Mouse (Mus musculus) neural tube, embryonic 14.5 days (tissue): ENCODE results near the gene Zbtb2. TPM values are rescaled to one million over a fixed set of nuclear protein-coding genes. Genes with fewer than 3 reads are reported as not detected.
A peak's percentile ranks its signal among the peaks of the same experiment; 100 is the strongest.

Experiments
- ATAC-seq: fragments of 200-750 bp; cut with Nextera tagmentation; 2 replicates; pipeline ENCODE4 v1.8.0; 2017; ENCODE audit warnings: low read depth, mild to moderate bottlenecking, moderate TSS enrichment, moderate library complexity
- H3K27ac ChIP-seq: fragments of 300-500 bp; sonication (generic); 2 replicates; pipeline ENCODE4 v1.5.1; 2014; ENCODE audit warnings: low read depth, mild to moderate bottlenecking, control low read depth, low read length, moderate library complexity, mixed read lengths
- H3K27me3 ChIP-seq: fragments of 300-500 bp; sonication (generic); 2 replicates; pipeline ENCODE4 v1.6.1; 2014; ENCODE audit warnings: low read length; ENCODE audit not compliant: control insufficient read depth, insufficient read depth
- H3K36me3 ChIP-seq: fragments of 300-500 bp; sonication (generic); 2 replicates; pipeline ENCODE4 v1.6.1; 2014; ENCODE audit warnings: low read length, mixed read lengths; ENCODE audit not compliant: control insufficient read depth, insufficient read depth
- H3K4me1 ChIP-seq: fragments of 300-500 bp; sonication (generic); 2 replicates; pipeline ENCODE4 v1.6.1; 2014; ENCODE audit warnings: low read length; ENCODE audit not compliant: control insufficient read depth, insufficient read depth
- H3K4me2 ChIP-seq: fragments of 300-500 bp; sonication (generic); 2 replicates; pipeline ENCODE4 v1.6.1; 2014; ENCODE audit warnings: mild to moderate bottlenecking, low read depth, low read length, control low read depth
- H3K4me3 ChIP-seq: fragments of 300-500 bp; sonication (generic); 2 replicates; pipeline ENCODE4 v1.5.1; 2014; ENCODE audit warnings: low read depth, low read length, control low read depth, mixed read lengths
- H3K9ac ChIP-seq: fragments of 300-500 bp; sonication (generic); replicated peaks from 2 replicates; pipeline ENCODE4 v1.6.1; 2014; ENCODE audit warnings: low read depth, mild to moderate bottlenecking, control low read depth, low read length, mixed read lengths
- H3K9me3 ChIP-seq: fragments of 300-500 bp; sonication (generic); 2 replicates; pipeline ENCODE4 v1.6.1; 2016; ENCODE audit warnings: low read length; ENCODE audit not compliant: control insufficient read depth
- WGBS: fragments of 180-500 bp; shearing (Covaris S2); extraction: QIAGEN DNeasy Blood & Tissue Kit; methylation state at CpG from one replicate; pipeline ENCODE4 v1.1.7; 2014; 5-methylcytosine and 5-hydroxymethylcytosine counted together
- polyA plus RNA-seq: library from polyadenylated mRNA; unstranded; fragments of >200 nt; fragmentation: Nextera tagmentation; extraction: Ambion mirVana; gene quantifications from 2 replicates; pipeline ENCODE4 v1.2.1, GENCODE M21; 2014

Gene Zbtb2
- polyA plus RNA-seq, 1 experiment from 2014 or later, result 12.9 TPM

- H3K9me3 ChIP-seq, result no peaks in the 10 kb centered on the region
- no peaks in the 10 kb centered on the region for H3K4me1 ChIP-seq
- no peaks in the 10 kb centered on the region for H3K27me3 ChIP-seq
- peaks cover 16% of the 10 kb centered on the region; the same call in 1 of the 2 replicates for H3K36me3 ChIP-seq
- H3K4me2 ChIP-seq, result no peak overlapping the region
- 73% methylated on average over 8 of the region's 8 CpGs for WGBS
- no peak overlapping the region for H3K4me3 ChIP-seq
- H3K9ac ChIP-seq, result no peak overlapping the region
- no peak overlapping the region for H3K27ac ChIP-seq
- no peak for ATAC-seq
Measured at GRCm38 (mm10) chr10:4425245-4425644, 37.3 kb upstream of the Zbtb2 start.

DNA sequence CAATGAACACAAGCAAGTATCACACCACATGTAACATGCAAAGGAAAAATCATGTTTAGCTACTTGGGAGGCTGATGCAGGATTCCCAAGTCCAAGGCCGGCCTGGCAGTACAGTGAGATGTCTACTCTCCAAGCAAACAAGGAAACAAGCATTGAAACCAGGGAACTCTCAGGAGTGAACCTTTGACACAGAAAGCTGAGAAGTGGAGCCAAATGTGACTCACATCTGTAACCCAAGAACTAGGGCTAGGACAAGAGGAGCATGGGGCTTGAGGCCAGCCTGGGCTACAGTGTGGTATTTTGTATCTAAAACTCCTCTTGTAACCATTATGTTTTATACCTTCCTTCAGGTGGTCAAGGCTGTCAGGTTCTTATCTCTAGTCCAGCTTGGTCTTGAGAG is 19.3 kb upstream of the Zbtb2 start:
- Histone ChIP-seq H3K4me3 (no peak overlapping the region), H3K27ac (no peak overlapping the region), H3K9me3 (no peaks in the 10 kb centered on the region), H3K36me3 (peaks cover 20% of the 10 kb centered on the region), H3K9ac (no peak overlapping the region), H3K4me1 (no peaks in the 10 kb centered on the region; the same call in 1 of the 2 replicates), H3K4me2 (no peak overlapping the region), H3K27me3 (no peaks in the 10 kb centered on the region)
- 94% methylated on average over 1 of the region's 1 CpGs for WGBS
- no peak for ATAC-seq

DNA sequence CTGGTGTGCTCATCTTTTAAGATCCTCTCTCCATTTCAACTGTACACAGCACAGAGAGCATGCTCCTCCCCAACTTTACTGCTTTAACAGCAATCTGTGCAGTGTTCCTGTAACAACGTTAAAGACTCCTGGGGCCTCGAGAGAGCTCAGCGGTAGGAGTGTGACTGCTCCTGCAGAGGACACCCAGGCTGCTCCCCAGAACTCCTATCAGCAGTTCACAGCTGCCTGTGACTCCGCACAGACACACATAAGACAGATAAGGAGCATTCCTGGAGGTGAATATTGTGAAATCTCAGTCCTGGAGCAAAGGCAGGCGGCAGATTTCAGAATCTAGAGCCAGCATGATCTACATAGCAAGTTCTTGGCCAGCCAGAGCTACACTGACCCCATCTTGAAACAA is 17.6 kb upstream of the Zbtb2 start:
- H3K4me3 ChIP-seq, result no peak overlapping the region
- H3K9ac ChIP-seq, result no peak overlapping the region
- no peak overlapping the region for H3K27ac ChIP-seq
- H3K36me3 ChIP-seq, result peaks cover 17% of the 10 kb centered on the region
- no peaks in the 10 kb centered on the region for H3K9me3 ChIP-seq
- no peaks in the 10 kb centered on the region; the same call in 1 of the 2 replicates for H3K4me1 ChIP-seq
- peak; percentile 5; the same call in 1 of the 2 replicates for ATAC-seq
- H3K27me3 ChIP-seq, result no peaks in the 10 kb centered on the region
- H3K4me2 ChIP-seq, result no peak overlapping the region
- 78% methylated on average over 5 of the region's 5 CpGs for WGBS

- peak; percentile 57 for ATAC-seq
- H3K36me3 ChIP-seq, result peaks cover 17% of the 10 kb centered on the region
Measured at GRCm38 (mm10) chr10:4404895-4405491, 17.1 kb upstream of the Zbtb2 start.

DNA sequence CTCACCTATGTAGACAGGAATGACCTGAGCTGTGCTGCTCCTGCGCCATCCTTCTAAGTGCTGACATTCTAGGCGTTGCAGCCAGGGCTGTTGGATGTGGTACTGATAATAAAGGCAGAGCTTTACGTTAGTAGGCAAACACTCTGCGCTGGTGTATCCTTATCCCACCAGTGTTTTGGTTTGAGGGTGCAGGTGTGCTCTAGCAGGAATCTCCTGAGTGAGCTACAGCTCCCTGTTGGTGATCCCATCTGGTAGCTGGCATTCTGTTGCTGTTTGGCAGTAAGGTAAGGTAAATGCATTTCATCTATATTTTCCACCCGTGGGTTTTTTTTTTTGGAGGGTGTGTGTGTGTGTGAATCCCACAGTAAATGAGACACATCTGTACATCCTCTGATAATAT is 10.2 kb upstream of the Zbtb2 start:
- no peak overlapping the region for H3K9ac ChIP-seq
- WGBS, result 84% methylated on average over 5 of the region's 5 CpGs
- H3K27ac ChIP-seq, result no peak overlapping the region
- peaks cover 8% of the 10 kb centered on the region; the same call in 1 of the 2 replicates for H3K36me3 ChIP-seq
- H3K9me3 ChIP-seq, result no peaks in the 10 kb centered on the region
- no peak overlapping the region for H3K4me3 ChIP-seq
- H3K4me1 ChIP-seq, result no peaks in the 10 kb centered on the region; the same call in 1 of the 2 replicates
- H3K27me3 ChIP-seq, result no peaks in the 10 kb centered on the region
- H3K4me2 ChIP-seq, result no peak overlapping the region
- ATAC-seq, result no peak; the same call in 1 of the 2 replicates

More at GRCm38 (mm10) chr10:4404895-4405491, 17.1 kb upstream of the Zbtb2 start:
- no peaks in the 10 kb centered on the region for H3K9me3 ChIP-seq
- WGBS, result 60% methylated on average over 5 of the region's 5 CpGs
- H3K4me1 ChIP-seq, result no peaks in the 10 kb centered on the region; the same call in 1 of the 2 replicates
- no peaks in the 10 kb centered on the region for H3K27me3 ChIP-seq
- H3K4me2 ChIP-seq, result no peak overlapping the region
- no peak overlapping the region for H3K4me3 ChIP-seq
- H3K27ac ChIP-seq, result no peak overlapping the region
- no peak overlapping the region for H3K9ac ChIP-seq

DNA sequence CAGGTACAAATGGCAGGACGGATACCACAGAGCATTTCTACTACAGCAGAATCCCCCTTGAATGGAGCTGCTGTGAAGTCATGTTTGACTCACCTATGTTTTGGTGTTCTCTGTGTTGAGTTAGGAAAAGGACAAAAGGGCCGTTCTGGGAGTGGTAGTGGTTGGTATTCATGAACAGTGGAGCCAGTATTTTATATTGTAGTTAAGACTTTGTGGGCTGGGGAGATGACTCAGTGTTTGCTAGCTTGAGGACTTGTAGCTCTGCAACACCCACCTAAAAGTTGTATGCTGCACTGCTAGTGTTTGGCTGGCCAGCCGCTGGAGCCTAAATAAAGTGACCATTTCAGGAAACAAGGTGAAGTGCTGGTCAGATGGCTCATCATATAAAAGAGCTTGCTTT is 7.4 kb upstream of the Zbtb2 start:
- no peaks in the 10 kb centered on the region for H3K9me3 ChIP-seq
- 98% methylated on average over 3 of the region's 3 CpGs for WGBS

GRCm38 (mm10) chr10:4391851-4392250 is 3.9 kb upstream of the Zbtb2 start:
- H3K36me3 ChIP-seq, result no peaks in the 10 kb centered on the region
- ATAC-seq, result no peak
- peaks cover 34% of the 10 kb centered on the region for H3K4me1 ChIP-seq
- H3K27ac ChIP-seq, result no peak overlapping the region
- no peaks in the 10 kb centered on the region for H3K27me3 ChIP-seq
- H3K4me2 ChIP-seq, result no peak overlapping the region
- H3K9ac ChIP-seq, result no peak overlapping the region
- WGBS, result 62% methylated on average over 6 of the region's 6 CpGs
- H3K4me3 ChIP-seq, result no peak overlapping the region
- no peaks in the 10 kb centered on the region for H3K9me3 ChIP-seq

More for the DNA sequence above, 7.4 kb upstream of the Zbtb2 start:
- no peaks in the 10 kb centered on the region for H3K27me3 ChIP-seq
- no peak overlapping the region for H3K9ac ChIP-seq
- H3K4me1 ChIP-seq, result peaks cover 16% of the 10 kb centered on the region
- H3K36me3 ChIP-seq, result no peaks in the 10 kb centered on the region
- H3K4me2 ChIP-seq, result no peak overlapping the region
- ATAC-seq, result no peak
- no peak overlapping the region for H3K27ac ChIP-seq
- no peak overlapping the region for H3K4me3 ChIP-seq

DNA sequence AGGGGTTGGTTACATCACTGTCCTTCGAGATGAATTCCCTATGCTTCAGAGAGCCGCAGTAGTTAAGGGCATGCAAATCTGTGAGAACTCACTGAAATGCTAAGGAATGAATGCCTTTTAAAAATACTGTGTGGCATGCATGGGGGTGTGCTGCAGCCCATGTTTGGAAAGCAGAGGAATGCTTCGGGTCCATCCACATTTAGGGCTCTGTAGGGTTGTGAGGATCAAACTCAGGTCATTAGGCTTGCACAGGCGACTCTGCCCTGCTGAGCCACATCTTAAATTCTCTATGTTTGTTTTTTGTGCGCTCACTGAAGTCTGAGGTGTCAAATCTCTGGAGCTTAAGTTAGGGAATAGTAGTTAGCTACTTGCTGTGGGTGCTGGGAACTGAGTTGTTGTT is 3.2 kb upstream of the Zbtb2 start:
- H3K9ac ChIP-seq, result no peak overlapping the region
- H3K4me2 ChIP-seq, result no peak overlapping the region
- no peaks in the 10 kb centered on the region for H3K36me3 ChIP-seq
- H3K27ac ChIP-seq, result no peak overlapping the region
- no peak overlapping the region for H3K4me3 ChIP-seq
- no peak for ATAC-seq
- no peaks in the 10 kb centered on the region for H3K27me3 ChIP-seq
- H3K9me3 ChIP-seq, result no peaks in the 10 kb centered on the region
- 72% methylated on average over 5 of the region's 5 CpGs for WGBS
- H3K4me1 ChIP-seq, result peaks cover 34% of the 10 kb centered on the region

DNA sequence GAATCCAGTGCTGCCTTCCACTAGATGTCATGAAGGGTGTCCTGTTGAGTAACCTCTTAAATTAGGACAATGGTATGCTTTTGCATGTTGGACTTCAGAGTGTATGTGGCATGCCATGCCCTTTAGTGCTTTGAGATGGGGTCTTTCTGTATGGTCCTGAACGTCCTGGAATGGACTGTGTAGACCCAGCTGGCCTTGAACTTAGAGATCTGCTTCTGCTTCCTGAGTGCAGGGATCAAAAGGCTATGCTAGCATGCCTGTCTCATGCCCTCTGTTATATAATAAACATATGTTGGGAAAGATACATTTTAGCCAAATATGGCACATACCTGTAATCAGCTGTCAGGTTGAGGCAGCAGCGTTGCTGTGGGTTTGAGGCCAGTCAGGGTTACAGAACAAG is 2.6 kb upstream of the Zbtb2 start:
- Histone ChIP-seq H3K4me3 (no peak overlapping the region), H3K4me1 (peaks cover 34% of the 10 kb centered on the region), H3K4me2 (peak overlapping the region; percentile 96; the same call in 1 of the 2 replicates), H3K9me3 (no peaks in the 10 kb centered on the region), H3K9ac (0 out of 2 replicates have a peak overlapping the region, but pooled peaks have one; percentile 2), H3K27me3 (no peaks in the 10 kb centered on the region), H3K36me3 (no peaks in the 10 kb centered on the region), H3K27ac (no peak overlapping the region)
- 71% methylated on average over 2 of the region's 2 CpGs for WGBS
- no peak for ATAC-seq
